Mouse (Mus musculus) left cerebral cortex, postnatal 25 days (tissue): Measurements from ENCODE around the gene Fchsd2. TPM values are rescaled to one million over a fixed set of nuclear protein-coding genes. Genes with fewer than 3 reads are reported as not detected.

Experiments
- DNase-seq, 2 experiments: peaks; one replicate each; pipeline ENCODE4 v3.0.0; 2022; ENCODE audit warnings: low spot score in 2 of 2, mixed read lengths in 1 of 2
- intact Hi-C: fragments of 180-260 bp; cut with DNase I; formaldehyde crosslinking; loops from one replicate; pipeline ENCODE4 v1.15.1; 2025
- total RNA-seq, 2 experiments: library from RNA; stranded (reverse); gene quantifications; 2 replicates each; pipeline ENCODE4 v1.2.3; 2021

The Fchsd2 gene
- total RNA-seq, 2 experiments from 2014 or later: 38.8 to 43.9 TPM

DNA sequence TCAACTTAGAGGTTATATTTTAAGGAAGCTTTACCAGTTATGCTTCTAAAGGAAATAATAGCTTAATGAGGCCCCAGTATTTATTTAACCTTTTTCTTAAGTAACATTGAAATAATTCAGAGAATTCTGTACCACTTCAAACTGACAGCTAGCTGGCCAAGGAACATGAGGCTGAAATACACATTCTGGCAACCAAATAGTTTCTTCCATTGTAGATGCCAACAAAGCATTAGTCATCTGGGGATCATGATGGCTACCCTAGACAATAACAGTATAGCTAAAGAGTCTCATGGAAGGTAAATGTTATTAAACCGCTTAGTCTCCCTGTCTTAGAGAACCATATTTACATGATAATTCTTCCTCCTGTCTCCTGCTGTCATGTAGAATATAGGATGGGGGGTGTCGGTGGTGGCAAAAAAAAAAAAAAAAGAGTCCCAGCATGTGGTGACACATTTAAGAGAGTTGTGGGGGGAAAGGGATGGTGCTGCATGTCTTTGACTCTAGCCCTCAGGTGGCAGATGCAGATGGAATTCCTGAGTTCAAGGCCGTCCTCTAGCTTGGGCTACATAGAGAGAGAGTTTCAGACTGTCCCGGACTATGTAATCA lies 169.4 kb downstream of the Fchsd2 start:
- no peak for DNase-seq
- intact Hi-C loops: no loop called here

DNA sequence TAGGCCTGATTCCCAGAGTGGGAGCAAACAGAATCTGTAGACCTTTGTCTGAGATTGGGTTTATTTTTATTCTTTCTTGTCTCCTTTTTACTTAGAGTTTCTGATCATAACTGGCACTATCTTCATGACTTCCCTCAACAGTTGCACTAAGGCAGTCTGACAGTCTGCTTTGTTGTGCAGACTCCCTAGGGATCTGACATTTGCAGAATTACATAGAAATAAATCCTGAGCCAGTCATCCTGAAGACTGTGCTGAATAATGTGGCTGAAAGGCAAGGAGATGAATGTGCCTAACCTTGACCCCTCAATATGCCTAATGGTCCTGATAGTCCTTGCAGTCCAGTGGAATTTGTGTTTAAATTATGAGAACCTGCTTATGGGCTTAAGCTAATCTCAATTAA lies 170.8 kb downstream of the Fchsd2 start:
- intact Hi-C loops: no loop called here
- no peak for DNase-seq

DNA sequence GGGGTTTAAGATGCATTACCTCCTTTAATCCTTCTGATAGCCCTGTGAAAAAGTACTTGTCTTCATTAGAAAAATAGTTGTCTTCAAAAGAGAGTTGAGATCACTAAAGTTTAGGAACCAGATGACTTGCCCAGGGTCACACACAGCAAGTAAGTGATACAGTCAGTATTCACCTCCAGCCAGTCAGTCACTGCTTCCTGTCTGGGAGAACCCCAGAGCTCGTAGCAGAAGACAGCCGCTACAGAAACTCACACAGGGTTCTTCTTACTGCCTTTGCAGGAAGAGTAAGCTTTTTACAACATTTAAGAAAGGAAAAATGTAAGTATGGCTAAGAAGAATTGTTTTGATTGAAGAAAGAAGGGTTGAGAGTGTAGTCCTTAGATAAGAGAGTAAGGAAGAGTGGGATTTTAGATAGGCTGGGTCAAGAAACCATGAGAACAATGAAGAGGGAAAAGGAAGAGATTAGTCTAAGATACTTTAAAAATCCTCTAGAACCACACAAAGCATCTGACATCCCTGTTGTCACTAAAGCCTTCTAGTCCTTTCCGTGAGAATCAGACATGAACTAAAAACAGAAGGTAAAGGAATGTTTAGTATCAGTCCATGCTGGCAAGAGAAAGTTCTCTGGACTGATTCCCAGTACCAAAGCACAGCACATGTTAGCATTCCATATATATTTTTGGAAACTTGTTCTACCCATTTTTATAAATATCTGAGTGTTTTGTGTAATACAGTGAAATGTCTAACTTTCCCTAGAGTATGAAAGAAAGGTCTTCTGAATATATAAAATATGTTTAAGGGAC lies 175.0 kb downstream of the Fchsd2 start:
- intact Hi-C loops: no loop called here

DNA sequence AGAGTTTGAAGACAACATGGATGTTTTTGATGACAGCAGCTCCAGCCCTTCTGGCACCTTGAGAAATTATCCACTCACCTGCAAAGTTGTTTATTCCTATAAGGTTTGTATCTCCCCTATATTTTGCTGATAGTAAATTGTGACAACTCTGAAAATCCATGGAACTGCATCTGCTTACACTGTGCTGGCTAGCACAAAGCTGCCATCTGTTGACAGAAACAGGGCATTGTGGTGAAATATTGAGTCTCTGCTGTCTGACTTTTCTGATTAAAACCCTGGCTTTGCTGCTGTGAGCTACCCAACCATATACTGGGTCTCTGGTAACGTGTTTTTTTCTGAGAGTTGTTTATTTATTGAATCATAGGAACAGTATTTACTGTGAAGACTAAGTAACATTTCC lies 178.9 kb downstream of the Fchsd2 start:
- intact Hi-C loops: loop anchor here (5.0 kb wide), 1 partner anchor 209 kb away; no protein-coding TSS in a partner anchor
- DNase-seq: peak in 1 of 2 experiments; percentile 40

More for the DNA sequence above, 175.0 kb downstream of the Fchsd2 start:
- peak; percentile 31 to 83 for DNase-seq

DNA sequence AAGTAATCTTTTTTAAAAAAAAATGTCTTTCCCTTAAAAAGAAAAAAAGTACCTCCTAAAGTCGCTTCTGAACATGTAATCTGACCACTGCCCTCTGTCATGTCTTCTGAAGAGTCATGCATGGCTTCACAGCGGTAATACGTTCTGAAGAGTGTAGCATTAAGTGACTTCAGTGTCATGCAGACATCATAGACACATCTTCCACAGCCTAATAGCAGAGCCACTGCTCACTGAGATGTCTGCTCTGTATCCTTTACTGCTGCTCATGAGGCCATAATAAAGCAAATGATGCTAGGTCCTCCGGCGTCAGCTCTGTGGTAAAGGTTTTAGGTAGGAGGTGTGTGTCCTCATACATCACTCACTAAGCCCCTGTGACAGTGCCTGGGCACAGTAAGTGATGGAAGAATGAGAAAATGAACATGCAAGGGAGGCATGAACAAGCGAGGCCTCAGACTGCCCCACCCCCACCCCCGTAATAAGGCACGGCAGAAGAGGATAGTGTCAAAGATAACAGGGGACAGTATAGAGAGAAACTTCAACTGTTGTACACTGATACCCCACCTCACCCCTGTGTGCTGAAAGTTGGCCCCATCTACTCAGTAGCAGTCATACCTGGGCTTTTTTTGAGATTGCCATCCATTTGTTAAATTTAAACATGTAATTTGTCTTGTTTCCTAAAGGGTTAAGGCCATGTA lies 179.9 kb downstream of the Fchsd2 start:
- intact Hi-C loops: loop anchor here (5.0 kb wide), 1 partner anchor 210 kb away; no protein-coding TSS in a partner anchor
- DNase-seq: no peak

GRCm38 (mm10) chr7:101282721-101283120 lies 190.1 kb downstream of the Fchsd2 start:
- intact Hi-C loops: loop anchor here (10.0 kb wide), 1 partner anchor 378 kb away; no protein-coding TSS in a partner anchor
- DNase-seq: no peak

GRCm38 (mm10) chr7:101284504-101284903 lies 191.8 kb downstream of the Fchsd2 start:
- intact Hi-C loops: loop anchor here (10.0 kb wide), 1 partner anchor 380 kb away; no protein-coding TSS in a partner anchor
- no peak for DNase-seq

GRCm38 (mm10) chr7:101286891-101287290 lies 194.2 kb downstream of the Fchsd2 start:
- intact Hi-C loops: loop anchor here (10.0 kb wide), 1 partner anchor 382 kb away; no protein-coding TSS in a partner anchor
- DNase-seq: no peak

DNA sequence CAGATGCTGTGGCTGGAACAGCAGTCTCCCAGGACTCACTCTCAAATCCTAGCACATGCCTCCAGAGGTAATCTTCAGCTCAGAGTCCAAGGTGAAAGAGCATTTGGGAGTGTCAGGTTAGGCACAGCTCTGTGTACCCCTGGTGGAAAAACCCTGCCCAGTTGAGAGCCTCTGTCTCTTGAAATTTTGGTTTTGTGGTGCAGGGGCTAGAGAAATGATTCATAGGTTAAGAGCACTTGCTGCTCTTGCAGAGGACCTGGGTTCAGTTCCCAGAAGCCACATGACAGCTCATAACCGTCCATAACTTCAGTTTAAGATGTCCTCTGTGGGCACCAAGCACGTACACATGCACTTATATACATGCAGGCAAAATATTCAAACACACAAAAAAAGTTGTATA lies 195.2 kb downstream of the Fchsd2 start:
- intact Hi-C loops: loop anchor here (1.0 to 10.0 kb wide), 2 partner anchors 227 to 383 kb away; no protein-coding TSS in a partner anchor
- no peak for DNase-seq

GRCm38 (mm10) chr7:101288436-101288835 lies 195.8 kb downstream of the Fchsd2 start:
- peak; percentile 41 to 55 for DNase-seq
- intact Hi-C loops: loop anchor here (1.0 to 10.0 kb wide), 2 partner anchors 227 to 384 kb away; no protein-coding TSS in a partner anchor

DNA sequence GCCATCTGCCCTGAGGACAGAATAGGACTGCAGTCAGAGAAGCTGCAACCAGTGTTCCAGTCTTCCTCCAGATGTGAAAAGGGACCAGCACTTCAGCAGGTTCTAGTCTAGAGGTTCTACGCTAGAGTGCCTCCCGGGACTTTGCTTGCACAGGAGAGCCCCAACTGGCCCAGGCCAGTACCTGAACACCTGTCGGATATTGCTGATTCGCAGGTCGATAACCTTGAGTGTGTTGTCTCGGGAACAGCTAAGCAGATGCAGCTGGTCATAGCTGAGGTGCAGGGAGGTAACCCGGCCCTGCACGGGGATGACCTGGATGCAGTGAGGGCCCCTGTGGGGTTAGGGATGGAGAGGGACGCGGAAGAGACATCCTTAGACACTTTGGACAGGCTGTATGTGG lies 197.7 kb downstream of the Fchsd2 start:
- DNase-seq: no peak
- intact Hi-C loops: no loop called here

DNA sequence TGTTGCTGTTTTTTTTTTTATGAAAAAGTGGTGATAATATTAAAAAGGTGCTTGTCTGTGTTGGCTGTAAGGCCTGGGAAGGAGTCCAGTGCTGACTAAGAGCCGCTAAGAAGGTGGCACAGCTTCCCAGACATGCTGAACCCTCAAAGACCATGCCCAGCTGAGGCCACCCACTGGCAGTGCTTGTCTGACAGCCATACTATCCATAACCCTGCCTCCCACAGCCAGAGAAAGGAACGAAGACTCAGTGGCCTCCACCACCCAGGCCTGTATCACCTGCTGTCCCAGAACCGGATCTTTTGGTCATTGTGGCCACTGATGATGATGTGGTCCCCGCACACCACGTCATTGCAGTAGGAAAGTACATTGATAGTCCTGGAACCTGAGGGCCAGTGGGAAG lies 198.5 kb downstream of the Fchsd2 start:
- intact Hi-C loops: no loop called here
- DNase-seq: no peak

- intact Hi-C loops: no loop called here
Observed at GRCm38 (mm10) chr7:101291641-101292040, 199.0 kb downstream of the Fchsd2 start.

GRCm38 (mm10) chr7:101292086-101292485 lies 199.4 kb downstream of the Fchsd2 start:
- DNase-seq: no peak
- intact Hi-C loops: no loop called here

More at GRCm38 (mm10) chr7:101291641-101292040, 199.0 kb downstream of the Fchsd2 start:
- DNase-seq: no peak

- intact Hi-C loops: no loop called here
- DNase-seq: no peak
Observed at GRCm38 (mm10) chr7:101292696-101293095, 200.0 kb downstream of the Fchsd2 start.

- no peak for DNase-seq
- intact Hi-C loops: no loop called here
Observed at GRCm38 (mm10) chr7:101293138-101293537, 200.5 kb downstream of the Fchsd2 start.

DNA sequence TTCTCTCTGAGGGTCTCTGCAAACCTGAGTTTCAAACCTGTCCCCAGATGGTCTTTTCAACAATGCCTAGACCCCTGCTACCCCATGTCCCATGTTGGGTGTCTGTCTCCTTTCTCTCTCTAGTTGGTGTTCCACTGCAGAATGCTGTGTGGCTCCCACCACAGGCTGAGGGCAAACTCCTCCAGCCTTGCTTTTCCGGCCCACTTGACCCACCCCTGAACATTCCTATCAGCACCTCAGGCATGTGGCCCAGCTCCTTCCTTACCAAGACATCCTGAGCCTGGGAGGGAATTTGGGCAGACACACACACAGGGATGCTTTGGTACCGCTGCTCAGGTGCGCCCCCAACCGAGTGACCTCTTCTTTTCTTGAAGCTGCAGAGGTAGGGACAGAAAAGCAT lies 200.9 kb downstream of the Fchsd2 start:
- intact Hi-C loops: no loop called here
- DNase-seq: no peak

- no peak for DNase-seq
- intact Hi-C loops: no loop called here
Observed at GRCm38 (mm10) chr7:101295438-101295837, 202.8 kb downstream of the Fchsd2 start.

- DNase-seq: peak; percentile 89 to 94
- intact Hi-C loops: no loop called here
Observed at GRCm38 (mm10) chr7:101296252-101297022, 203.8 kb downstream of the Fchsd2 start.
